Mouse (Mus musculus) mesoderm, embryonic 11.5 days (tissue): ENCODE data around the gene Repin1.

Experiments
- DNase-seq: peaks from one replicate; pipeline ENCODE4 v3.0.0-alpha.2; 2012; ENCODE audit warnings: low read depth, low spot score

Repin1 gene

GRCm38 (mm10) chr6:48593158-48594042 is at the start of gene Repin1, which contains the start of gene Gm44965:
Gene Repin1, plus strand, starts transcription at chr6:48593883.
Gene Gm44965, plus strand, starts transcription at chr6:48593941.
- DNase-seq, result peak; percentile 90

GRCm38 (mm10) chr6:48545251-48545650 is 48.4 kb upstream of the Repin1 start:
- DNase-seq, result no peak

- DNase-seq, result no peak
Observed at GRCm38 (mm10) chr6:48546271-48546670, 47.4 kb upstream of the Repin1 start.

DNA sequence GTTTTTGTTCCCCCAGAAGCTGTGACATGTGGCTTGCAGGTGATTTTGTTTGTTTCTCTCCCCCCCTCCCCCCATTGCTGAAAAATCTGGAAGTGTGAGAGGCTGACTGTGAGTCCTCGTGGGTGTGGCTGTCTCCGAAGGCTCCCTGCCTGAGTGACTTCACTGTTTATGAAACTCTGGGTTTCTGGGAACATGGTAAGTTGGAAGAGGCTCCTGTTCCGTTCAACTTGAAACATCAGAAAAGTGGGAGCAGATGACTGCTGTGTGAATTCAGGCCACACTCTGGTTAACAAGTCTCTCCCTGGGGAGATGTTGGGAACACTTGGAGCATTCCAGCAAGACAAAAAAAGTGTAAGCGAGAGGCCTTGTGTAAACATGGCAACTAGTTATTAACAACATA is 46.8 kb upstream of the Repin1 start:
- no peak for DNase-seq

GRCm38 (mm10) chr6:48548314-48548713 is 45.4 kb upstream of the Repin1 start:
- DNase-seq, result no peak

DNA sequence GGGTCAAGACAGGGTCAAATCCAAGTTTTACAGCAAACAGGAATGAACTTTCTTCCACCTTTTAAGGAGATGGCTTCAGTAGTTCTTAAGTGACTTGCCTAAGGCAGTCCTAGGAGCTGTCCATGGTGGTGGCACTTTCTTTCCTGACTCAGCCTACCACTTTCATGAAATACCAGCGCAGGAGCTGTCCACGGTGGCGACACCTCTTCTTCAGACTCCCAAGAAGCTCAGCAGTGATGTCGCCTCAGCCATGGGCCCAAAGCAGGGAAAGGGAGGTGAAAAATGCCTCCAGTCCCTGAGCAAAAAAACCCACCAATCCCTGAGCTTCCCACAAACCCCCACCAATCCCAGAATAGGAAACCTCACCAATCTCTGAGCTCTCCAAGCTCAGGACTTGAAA is 40.8 kb upstream of the Repin1 start:
- DNase-seq, result peak; percentile 51

- no peak for DNase-seq
Observed at GRCm38 (mm10) chr6:48553819-48554218, 39.9 kb upstream of the Repin1 start.

DNA sequence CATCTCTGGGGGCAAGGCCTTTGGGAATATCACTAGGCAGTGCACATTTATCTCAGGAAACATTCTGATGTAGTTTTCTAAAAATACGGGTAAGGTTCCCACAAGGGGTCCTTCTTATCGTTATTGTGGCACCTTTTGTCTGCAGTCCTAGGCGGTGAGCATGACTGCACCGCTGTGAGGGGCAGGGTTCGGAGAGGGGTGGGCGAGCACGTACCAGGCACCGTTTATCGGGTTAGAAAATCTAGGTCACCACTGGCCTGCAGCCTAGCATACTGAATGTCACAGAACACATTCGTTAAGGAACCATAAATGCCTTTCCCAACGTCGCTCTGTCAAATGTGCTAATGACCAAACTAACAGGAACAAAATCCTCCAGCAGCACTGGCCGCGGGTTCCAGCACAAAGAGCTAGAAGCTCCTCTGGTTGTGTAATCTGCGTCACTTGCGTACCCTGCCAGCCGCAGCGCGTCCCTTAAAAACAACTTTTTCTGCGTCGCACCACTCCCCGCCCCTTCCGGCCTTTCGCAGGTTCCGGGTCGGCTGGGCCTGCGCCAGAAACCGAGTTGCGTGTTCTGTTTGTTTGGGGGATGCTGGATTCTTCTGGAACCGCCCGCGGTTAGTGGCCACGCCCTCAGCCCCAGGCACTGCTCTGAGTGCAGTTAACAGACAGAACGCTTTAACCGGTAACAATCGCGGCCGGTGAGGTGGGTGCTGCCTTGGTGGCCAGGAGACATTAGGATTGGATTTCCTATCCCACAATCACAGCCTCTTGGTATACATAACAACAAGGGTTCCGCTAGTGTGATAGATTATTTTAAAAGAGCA is 39.2 kb upstream of the Repin1 start, which contains the start of gene Lrrc61:
Gene Lrrc61 (plus strand): TSS at position 517 of the 824 bp plus-strand sequence.
- peak; percentile 92 for DNase-seq

GRCm38 (mm10) chr6:48555104-48555890 is 38.4 kb upstream of the Repin1 start:
- DNase-seq, result peak; percentile 63

DNA sequence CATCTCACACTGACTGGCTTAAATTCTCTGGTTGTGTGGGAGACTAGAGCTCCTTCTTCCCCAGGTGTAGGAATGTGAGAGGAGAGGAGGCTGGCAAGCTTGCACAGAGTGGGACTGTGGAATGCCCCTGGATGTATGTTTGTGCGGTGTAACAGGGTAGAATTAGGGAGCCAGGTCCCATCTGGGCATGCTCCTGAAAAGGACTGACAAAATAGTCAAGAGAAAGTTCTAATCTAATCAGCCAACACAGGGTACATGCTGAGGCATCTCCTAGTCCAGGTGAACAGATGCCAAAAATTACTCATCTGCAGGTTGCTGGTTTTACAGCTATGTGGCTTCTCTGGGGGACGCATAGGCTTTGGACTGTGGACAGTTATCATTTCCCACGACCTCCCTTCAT is 37.7 kb upstream of the Repin1 start:
- no peak for DNase-seq

GRCm38 (mm10) chr6:48565693-48566310 is 27.9 kb upstream of the Repin1 start:
- DNase-seq, result no peak

GRCm38 (mm10) chr6:48566312-48566711 is 27.4 kb upstream of the Repin1 start:
- no peak for DNase-seq

- DNase-seq, result no peak
Observed at GRCm38 (mm10) chr6:48568036-48568984, 25.4 kb upstream of the Repin1 start.

- no peak for DNase-seq
Observed at GRCm38 (mm10) chr6:48569065-48569807, 24.4 kb upstream of the Repin1 start.

DNA sequence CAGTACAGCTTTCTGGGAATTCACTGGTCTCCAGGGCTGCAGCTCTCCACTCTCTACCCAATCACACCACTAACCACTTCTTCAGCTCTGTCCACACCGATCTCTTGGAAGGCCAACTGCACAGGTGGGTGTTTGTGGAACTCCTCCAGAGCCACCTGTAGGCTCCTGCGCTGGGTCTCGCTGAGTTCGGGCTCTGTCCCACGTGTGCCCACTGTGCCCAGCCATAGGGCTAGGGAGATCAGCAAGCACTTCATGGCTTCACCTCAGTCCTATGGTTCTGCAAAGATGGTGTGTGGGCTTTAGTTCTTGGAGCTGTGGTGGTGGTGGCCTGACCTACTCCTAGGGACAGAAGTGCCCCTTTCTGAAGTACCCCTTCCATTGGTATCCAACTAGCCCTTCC is 21.7 kb upstream of the Repin1 start:
- DNase-seq, result no peak

- no peak for DNase-seq
Observed at GRCm38 (mm10) chr6:48572572-48573061, 21.1 kb upstream of the Repin1 start, which contains the start of gene Rarres2. Gene Rarres2, minus strand, starts transcription at chr6:48572789.

- no peak for DNase-seq
Observed at GRCm38 (mm10) chr6:48573280-48573679, 20.4 kb upstream of the Repin1 start.

GRCm38 (mm10) chr6:48573981-48574380 is 19.7 kb upstream of the Repin1 start:
- no peak for DNase-seq

- no peak for DNase-seq
Observed at GRCm38 (mm10) chr6:48578736-48579135, 14.9 kb upstream of the Repin1 start.
